Mouse (Mus musculus) WW6 (cell line): ENCODE results near the gene Gm28035.

Experiments used
- DNase-seq: peaks from one replicate; pipeline ENCODE4 v3.0.0-alpha.2; 2013; ENCODE audit warnings: low read depth, low spot score

The Gm28035 gene

DNA sequence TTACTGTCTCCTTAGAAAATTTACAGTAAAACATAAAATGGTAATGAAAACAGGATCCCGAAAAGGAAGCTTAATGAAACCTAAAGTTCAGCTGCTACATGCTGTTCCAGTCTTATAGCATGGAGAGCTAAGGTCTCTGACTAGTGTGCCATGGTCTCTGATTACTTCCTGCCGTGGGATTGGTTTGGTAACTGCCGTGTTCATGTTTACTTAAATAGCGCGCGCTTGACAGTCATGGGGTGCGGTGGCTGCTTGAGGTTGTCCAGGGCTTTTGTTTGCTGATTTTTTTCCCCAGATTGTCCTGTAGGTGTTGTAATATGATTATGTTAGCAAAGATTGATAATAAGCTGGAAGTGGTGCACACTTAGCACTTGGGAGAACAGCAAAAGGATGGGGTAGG, 65.7 kb downstream of the Gm28035 start:
- no peak for DNase-seq

GRCm38 (mm10) chr2:30309351-30309750, 69.0 kb downstream of the Gm28035 start:
- DNase-seq, result no peak

DNA sequence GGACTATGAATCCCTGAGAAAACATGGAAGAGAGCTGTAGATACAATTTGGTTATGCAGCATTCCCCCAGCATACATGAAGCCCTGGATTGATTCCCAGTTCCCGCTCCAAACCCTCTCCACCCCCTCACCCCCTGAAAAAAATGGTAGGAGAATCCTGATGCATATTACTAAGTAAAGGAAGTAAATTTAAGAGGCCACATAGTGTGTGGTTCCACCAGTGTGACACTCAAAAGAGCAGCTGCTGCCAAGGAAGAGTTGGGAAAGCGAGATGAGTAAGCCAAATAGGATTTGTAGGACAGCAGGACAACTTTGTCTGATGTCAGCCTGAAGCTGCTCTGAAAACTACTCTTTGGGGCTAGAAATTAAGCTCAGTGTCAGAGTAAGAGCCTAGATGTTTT, 71.1 kb downstream of the Gm28035 start:
- no peak for DNase-seq

- DNase-seq, result no peak
Measured at GRCm38 (mm10) chr2:30316136-30316535, 75.8 kb downstream of the Gm28035 start.

- DNase-seq, result no peak
Measured at GRCm38 (mm10) chr2:30316955-30317354, 76.6 kb downstream of the Gm28035 start.

DNA sequence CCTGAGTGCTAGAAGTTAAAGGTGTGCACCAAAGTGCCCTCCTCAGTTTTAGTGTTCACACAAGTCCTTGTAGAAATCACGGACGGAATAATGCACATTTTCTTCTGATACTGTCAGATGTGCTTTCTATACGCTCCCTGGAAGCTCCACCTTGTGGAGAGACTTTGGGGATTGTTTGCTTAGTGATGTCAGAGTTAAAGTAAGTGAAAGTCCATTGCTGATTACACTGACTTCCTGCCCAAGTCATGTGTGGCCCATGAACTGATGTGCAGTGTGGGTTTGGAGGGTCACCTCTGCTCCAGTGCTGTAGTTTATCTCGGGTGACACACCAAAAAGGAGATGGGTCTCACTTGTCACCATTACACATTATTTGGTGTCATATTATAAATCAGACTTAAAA, 78.9 kb downstream of the Gm28035 start:
- DNase-seq, result no peak

- no peak for DNase-seq
Measured at GRCm38 (mm10) chr2:30323111-30323510, 82.7 kb downstream of the Gm28035 start.

DNA sequence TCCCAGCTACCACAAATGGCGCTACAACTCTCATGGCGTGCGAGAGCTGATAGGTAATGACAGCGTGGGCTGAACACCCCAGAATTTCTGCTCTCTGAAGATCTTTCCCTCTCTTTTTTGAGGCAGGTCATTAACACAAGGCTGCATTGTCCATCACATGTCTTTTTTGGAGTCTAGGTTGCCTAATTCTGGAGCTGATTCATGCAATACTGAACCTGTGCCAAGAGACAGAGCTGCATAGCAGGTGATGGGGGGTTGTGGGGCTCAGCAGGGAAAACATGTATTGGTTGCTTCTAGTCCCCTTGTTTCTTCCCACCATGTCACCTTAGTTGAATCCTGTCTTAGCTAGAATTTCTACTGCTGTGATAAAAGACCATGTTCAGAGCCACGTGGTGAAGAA, 84.9 kb downstream of the Gm28035 start:
- no peak for DNase-seq

DNA sequence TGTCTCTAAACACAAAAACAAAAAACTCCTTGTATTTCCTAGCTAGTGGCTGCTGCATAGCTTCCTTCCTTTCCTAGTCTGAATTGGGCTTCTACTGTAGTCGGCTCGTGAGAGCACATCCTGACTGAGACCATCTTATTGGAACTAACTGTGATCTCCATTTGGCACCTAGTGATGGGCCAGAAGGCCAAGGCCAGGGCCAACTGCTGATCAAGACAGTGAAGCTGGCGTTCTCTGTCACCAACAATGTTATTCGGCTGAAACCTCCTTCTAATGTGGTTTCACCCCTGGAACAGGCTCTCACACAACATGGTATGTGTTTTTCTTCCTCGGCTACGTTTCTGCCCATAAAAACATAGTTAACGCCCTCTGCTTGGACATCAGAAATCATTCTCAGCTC, 86.9 kb downstream of the Gm28035 start:
- no peak for DNase-seq

DNA sequence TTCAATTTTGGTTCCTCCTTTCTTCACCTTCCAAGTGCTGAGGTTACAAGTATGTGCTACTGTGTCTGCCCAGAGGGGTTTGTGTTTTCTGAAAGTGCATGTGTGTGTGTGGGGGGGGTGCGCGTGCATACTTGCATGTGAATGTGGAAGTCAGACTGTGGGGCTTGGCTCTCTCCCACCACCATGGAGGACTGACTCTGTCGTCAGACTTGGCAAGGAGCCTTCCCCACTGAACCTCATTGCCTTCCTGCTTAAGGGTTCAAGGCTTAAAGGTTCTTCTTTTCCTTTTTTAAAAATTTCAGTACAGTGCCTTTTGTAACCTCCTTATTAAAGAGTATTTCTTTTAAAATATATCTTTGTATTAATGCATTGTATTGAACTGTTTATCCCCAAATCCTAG, 88.4 kb downstream of the Gm28035 start:
- no peak for DNase-seq
